In genomic region chr12:4916994-4917804, GRCm38 (mm10) we compare ENCODE assay signal across 8 mouse cellular contexts. TPM values are rescaled to one million over a fixed set of nuclear protein-coding genes. Genes with fewer than 3 reads are reported as not detected.
DNase-seq lines count a peak whose midpoint lies in the region; ATAC-seq and TF ChIP-seq lines count a peak whose summit lies in the region.

TSS of gene Atad2b (plus strand) at chr12:4917353.

- H3K27ac ChIP-seq in bone marrow macrophage, adult 2 months (ENCODE audit: insufficient read depth, low read depth, low read length) = peak within 1 kb of the TSS; percentile 88
- H3K27ac ChIP-seq in embryonic fibroblast, embryonic 13.5 days (ENCODE audit: insufficient read depth, low read length) = peak within 1 kb of the TSS; percentile 56
- H3K27ac ChIP-seq in heart, embryonic 10.5 days = peak within 1 kb of the TSS; percentile 100
- peak within 1 kb of the TSS; percentile 97 for H3K27ac ChIP-seq in kidney, embryonic 15.5 days

- no peaks in the 10 kb centered on the region for H3K9me3 ChIP-seq in heart, embryonic 10.5 days
- no peaks in the 10 kb centered on the region for H3K9me3 ChIP-seq in kidney, embryonic 15.5 days (replicated peaks)

- H3K36me3 ChIP-seq in heart, embryonic 10.5 days = no peaks in the 10 kb centered on the region
- no peaks in the 10 kb centered on the region for H3K36me3 ChIP-seq in kidney, embryonic 15.5 days

- WGBS in heart, embryonic 10.5 days = under 1% methylated on average over 86 of the region's 89 CpGs
- WGBS in kidney, embryonic 15.5 days = under 1% methylated on average over 83 of the region's 89 CpGs

- ATAC-seq in kidney, embryonic 15.5 days (replicated peaks; ENCODE audit: low FRiP score) = peak; percentile 98
- peak; percentile 91 for ATAC-seq in monocyte, adult 5-6 weeks (replicated peaks; ENCODE audit: insufficient number of reproducible peaks, low FRiP score, low TSS enrichment, poor library complexity, severe bottlenecking)

- H3K27me3 ChIP-seq in heart, embryonic 10.5 days (ENCODE audit: insufficient read depth, poor library complexity, severe bottlenecking) = no peaks in the 10 kb centered on the region
- no peaks in the 10 kb centered on the region for H3K27me3 ChIP-seq in kidney, embryonic 15.5 days

- peak within 1 kb of the TSS; percentile 99 for H3K9ac ChIP-seq in kidney, embryonic 15.5 days

- DNase-seq in A20 (ENCODE audit: low read depth, low spot score) (peak; percentile 95), liver (peak; percentile 98)
- DNase-seq in heart, embryonic 10.5 days (ENCODE audit: low spot score) = peak; percentile 97
- peak; percentile 97 to 99 for DNase-seq in spleen, postnatal 4 days (ENCODE audit: low spot score in 2 of 2)

- H3K4me2 ChIP-seq in kidney, embryonic 15.5 days = peak within 1 kb of the TSS; percentile 71

- no peak for TF ChIP-seq POLR2A in bone marrow macrophage, adult 2 months (IDR thresholded peaks at IDR 0.05; ENCODE audit: borderline replicate concordance, low read depth, low read length)
- TF ChIP-seq POLR2A in embryonic fibroblast, embryonic 13.5 days (IDR thresholded peaks at IDR 0.05; ENCODE audit: low read depth, low read length) = peak; percentile 89

- H3K4me3 ChIP-seq in bone marrow macrophage, adult 2 months (ENCODE audit: insufficient read depth, low read length) = peak within 1 kb of the TSS; percentile 93
- H3K4me3 ChIP-seq in embryonic fibroblast, embryonic 13.5 days (ENCODE audit: insufficient read depth, low read length) = peak within 1 kb of the TSS; percentile 94
- peak within 1 kb of the TSS; percentile 85 for H3K4me3 ChIP-seq in heart, embryonic 10.5 days
- H3K4me3 ChIP-seq in kidney, embryonic 15.5 days (replicated peaks) = peak within 1 kb of the TSS; percentile 76

- H3K4me1 ChIP-seq in bone marrow macrophage, adult 2 months (ENCODE audit: control insufficient read depth, insufficient read depth, low read length) = peaks cover 21% of the 10 kb centered on the region
- H3K4me1 ChIP-seq in embryonic fibroblast, embryonic 13.5 days (ENCODE audit: control insufficient read depth, insufficient read depth, low read length) = no peaks in the 10 kb centered on the region
- H3K4me1 ChIP-seq in heart, embryonic 10.5 days = no peaks in the 10 kb centered on the region; the same call in 1 of the 2 replicates
- H3K4me1 ChIP-seq in kidney, embryonic 15.5 days = peaks cover 9% of the 10 kb centered on the region

- peak; percentile 34; the same call in 1 of the 2 replicates for TF ChIP-seq CTCF in bone marrow macrophage, adult 2 months (IDR thresholded peaks at IDR 0.05; ENCODE audit: low read depth, low read length)
- TF ChIP-seq CTCF in embryonic fibroblast, embryonic 13.5 days (IDR thresholded peaks at IDR 0.05; ENCODE audit: borderline replicate concordance, insufficient read depth, low read length) = peak; percentile 85

RNA-seq across cellular contexts. Expression of gene Atad2b, which starts in this region (rescaled TPM):
- polyA plus RNA-seq in bone marrow macrophage, adult 2 months (2012; ENCODE audit: insufficient read depth, insufficient read length, missing spikeins) = 18.0 and 18.7 TPM in 2 replicates
- 17.5 and 24.2 TPM in 2 replicates for polyA plus RNA-seq in embryonic fibroblast, embryonic 13.5 days (2011; ENCODE audit: insufficient read length, low read depth, missing spikeins)
- polyA plus RNA-seq in heart, embryonic 10.5 days (2016; fragmentation: Nextera tagmentation; extraction: Ambion mirVana) = 6.7 and 8.8 TPM in 2 replicates
- polyA plus RNA-seq in kidney, embryonic 15.5 days (2015; fragmentation: Nextera tagmentation; extraction: Ambion mirVana) = 10.5 and 10.8 TPM in 2 replicates
- total RNA-seq in monocyte, adult 5-6 weeks (2017) = 43.3 to 66.9 TPM (median 52.2 TPM) in 3 replicates

Comparison
In these comparisons a context has a peak if more than half of its experiments do, and no peak if none do; other contexts are left out.
1. Peak in every context shown above with its lines: DNase-seq, ATAC-seq, H3K4me3 ChIP-seq and H3K27ac ChIP-seq.